Comparison of ENCODE assay signal across 11 mouse cellular contexts in the genomic region with DNA sequence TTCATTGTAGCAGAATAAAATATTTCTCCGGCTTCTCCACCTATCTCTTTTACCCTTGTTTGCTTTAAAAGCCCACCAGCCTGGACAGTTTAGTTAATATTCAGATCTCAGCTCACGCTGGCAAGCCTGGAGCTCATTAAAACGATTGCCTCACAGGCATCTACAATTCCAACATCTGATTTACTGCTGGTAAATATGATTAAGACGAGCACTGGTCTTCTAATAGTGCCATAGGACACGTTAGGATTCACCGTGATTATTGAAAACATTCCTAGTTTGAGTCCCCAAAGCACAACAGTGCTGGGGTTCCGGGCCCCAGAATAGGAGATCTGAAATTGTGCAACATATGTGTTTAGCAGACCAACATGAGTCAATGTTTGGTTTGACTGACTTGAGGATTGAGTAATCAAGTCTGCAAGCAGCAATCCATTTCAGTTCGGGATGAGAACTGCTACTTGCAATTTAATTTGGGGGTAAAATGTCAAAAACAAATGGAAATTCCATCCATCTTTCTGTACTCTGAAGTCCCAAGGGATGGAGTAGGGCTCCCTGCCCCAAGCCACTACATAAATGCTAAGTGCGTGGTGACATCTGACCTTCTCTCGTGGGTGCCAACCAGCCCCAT.
A peak's percentile ranks its signal among the peaks of the same experiment; 100 is the strongest.
DNase-seq lines count a peak whose midpoint lies in the region; ATAC-seq and TF ChIP-seq lines count a peak whose summit lies in the region.
"Had no signal": no experiment of that assay in that cellular context is flagged by ENCODE, and none has a peak within 500 bp of the region (broad histone marks: within the 10 kb centered on the region; RNA-seq: fewer than 3 reads in every experiment).

No protein-coding gene starts in this region.

- H3K79me2 ChIP-seq in C2C12 (ENCODE audit: control insufficient read depth, insufficient read depth): no peaks in the 10 kb centered on the region

- H3K9ac ChIP-seq in hindbrain, embryonic 11.5 days (ENCODE audit: low read depth, low read length): no peak overlapping the region
- H3K9ac ChIP-seq in forebrain, embryonic 14.5 days (ENCODE audit: low read length): no peak overlapping the region
- H3K9ac ChIP-seq in midbrain, embryonic 12.5 days (replicated peaks): no peak overlapping the region
- H3K9ac ChIP-seq: kidney, embryonic 15.5 days; lung, embryonic 14.5 days had no signal

- no peaks in the 10 kb centered on the region for H3K79me3 ChIP-seq in C2C12 (ENCODE audit: low read depth)

- peak overlapping the region; percentile 33; the same call in 1 of the 2 replicates for H3K27ac ChIP-seq in hindbrain, embryonic 11.5 days (ENCODE audit: low read depth, low read length)
- H3K27ac ChIP-seq in hindbrain, embryonic 10.5 days: no peak overlapping the region
- H3K27ac ChIP-seq in forebrain, embryonic 14.5 days (ENCODE audit: low read depth, low read length): no peak overlapping the region
- peak overlapping the region; percentile 60 for H3K27ac ChIP-seq in midbrain, embryonic 12.5 days (replicated peaks)
- H3K27ac ChIP-seq: kidney, embryonic 15.5 days had no signal

- WGBS in hindbrain, embryonic 11.5 days: 65% methylated on average over 10 of the region's 10 CpGs
- WGBS in hindbrain, embryonic 10.5 days: 75% methylated on average over 10 of the region's 10 CpGs
- 63% methylated on average over 10 of the region's 10 CpGs for WGBS in forebrain, embryonic 14.5 days
- 54% methylated on average over 10 of the region's 10 CpGs for WGBS in midbrain, embryonic 12.5 days

- H3K4me3 ChIP-seq in hindbrain, embryonic 11.5 days (ENCODE audit: low read depth, low read length): no peak overlapping the region
- no peak overlapping the region for H3K4me3 ChIP-seq in hindbrain, embryonic 10.5 days
- H3K4me3 ChIP-seq in C2C12 (ENCODE audit: insufficient read depth, poor library complexity, severe bottlenecking): no peak overlapping the region
- no peak overlapping the region for H3K4me3 ChIP-seq in forebrain, embryonic 14.5 days (ENCODE audit: low read depth, low read length)
- no peak overlapping the region for H3K4me3 ChIP-seq in midbrain, embryonic 12.5 days
- H3K4me3 ChIP-seq: kidney, embryonic 15.5 days had no signal

- H3K27me3 ChIP-seq in hindbrain, embryonic 11.5 days (ENCODE audit: control insufficient read depth, insufficient read depth, low read length): no peaks in the 10 kb centered on the region
- no peaks in the 10 kb centered on the region for H3K27me3 ChIP-seq in hindbrain, embryonic 10.5 days (ENCODE audit: insufficient read depth, poor library complexity, severe bottlenecking)
- H3K27me3 ChIP-seq in C2C12 (ENCODE audit: control insufficient read depth, insufficient read depth, insufficient read length): no peaks in the 10 kb centered on the region
- H3K27me3 ChIP-seq in forebrain, embryonic 14.5 days (replicated peaks; ENCODE audit: control insufficient read depth, insufficient read depth, low read length): no peaks in the 10 kb centered on the region
- H3K27me3 ChIP-seq in midbrain, embryonic 12.5 days: no peaks in the 10 kb centered on the region
- H3K27me3 ChIP-seq: CH12.LX; kidney, embryonic 15.5 days had no signal

- no peaks in the 10 kb centered on the region for H3K4me1 ChIP-seq in hindbrain, embryonic 11.5 days (replicated peaks; ENCODE audit: control insufficient read depth, insufficient read depth, low read length)
- H3K4me1 ChIP-seq in hindbrain, embryonic 10.5 days (replicated peaks): no peaks in the 10 kb centered on the region
- H3K4me1 ChIP-seq in forebrain, embryonic 14.5 days (ENCODE audit: control insufficient read depth, insufficient read depth, low read length): peaks cover 3% of the 10 kb centered on the region; the same call in 1 of the 2 replicates
- peaks cover 13% of the 10 kb centered on the region; the same call in 1 of the 2 replicates for H3K4me1 ChIP-seq in midbrain, embryonic 12.5 days
- H3K4me1 ChIP-seq: kidney, embryonic 15.5 days had no signal

- ATAC-seq in hindbrain, embryonic 11.5 days (ENCODE audit: low FRiP score): 0 out of 2 replicates have a peak, but pooled peaks have one; percentile 38
- no peak for ATAC-seq in forebrain, embryonic 14.5 days
- ATAC-seq in midbrain, embryonic 12.5 days (ENCODE audit: low FRiP score, low read depth): 0 out of 2 replicates have a peak, but pooled peaks have one; percentile 27

- no peak overlapping the region for H3K4me2 ChIP-seq in hindbrain, embryonic 11.5 days (replicated peaks; ENCODE audit: low read depth, low read length)
- H3K4me2 ChIP-seq in forebrain, embryonic 14.5 days (ENCODE audit: low read length): no peak overlapping the region
- no peak overlapping the region for H3K4me2 ChIP-seq in midbrain, embryonic 12.5 days (replicated peaks)
- H3K4me2 ChIP-seq: kidney, embryonic 15.5 days; lung, embryonic 14.5 days had no signal

- H3K36me3 ChIP-seq in hindbrain, embryonic 11.5 days (ENCODE audit: control insufficient read depth, insufficient read depth, low read length): no peaks in the 10 kb centered on the region; the same call in 1 of the 2 replicates
- peaks cover 65% of the 10 kb centered on the region for H3K36me3 ChIP-seq in hindbrain, embryonic 10.5 days
- no peaks in the 10 kb centered on the region for H3K36me3 ChIP-seq in C2C12 (ENCODE audit: control insufficient read depth, insufficient read depth)
- H3K36me3 ChIP-seq in forebrain, embryonic 14.5 days (ENCODE audit: control insufficient read depth, insufficient read depth, low read length): 0 out of 2 replicates have a peak, but pooled peaks cover 4% of the 10 kb centered on the region
- peaks cover 7% of the 10 kb centered on the region; the same call in 1 of the 2 replicates for H3K36me3 ChIP-seq in midbrain, embryonic 12.5 days
- H3K36me3 ChIP-seq: kidney, embryonic 15.5 days had no signal

- no peak for TF ChIP-seq CTCF in C2C12 (IDR thresholded peaks at IDR 0.05; ENCODE audit: control insufficient read depth, insufficient read depth, insufficient read length)

- DNase-seq in hindbrain, embryonic 11.5 days (ENCODE audit: low spot score): no peak
- no peak for DNase-seq in hindbrain, embryonic 10.5 days (ENCODE audit: low spot score)
- peak; percentile 40 for DNase-seq in forebrain, embryonic 14.5 days (ENCODE audit: low spot score)
- no peak for DNase-seq in spleen, adult 12 weeks (ENCODE audit: low spot score)
- no peak for DNase-seq in right cerebral cortex, postnatal 36 days (ENCODE audit: low spot score in 2 of 2)
- DNase-seq in right cerebral cortex, postnatal 14 days: no peak
- DNase-seq: lung, embryonic 14.5 days had no signal

- no peak overlapping the region for H3ac ChIP-seq in C2C12 (ENCODE audit: control insufficient read depth, insufficient read length, low read depth)

- no peaks in the 10 kb centered on the region for H3K9me3 ChIP-seq in hindbrain, embryonic 11.5 days (ENCODE audit: control insufficient read depth, low read length)
- H3K9me3 ChIP-seq in hindbrain, embryonic 10.5 days: no peaks in the 10 kb centered on the region
- H3K9me3 ChIP-seq in forebrain, embryonic 14.5 days (replicated peaks; ENCODE audit: control insufficient read depth, low read length): no peaks in the 10 kb centered on the region
- H3K9me3 ChIP-seq in midbrain, embryonic 12.5 days: no peaks in the 10 kb centered on the region
- H3K9me3 ChIP-seq: kidney, embryonic 15.5 days had no signal

TF ChIP-seq in C2C12, 6 proteins besides CTCF, POLR2A, EP300 and RAD21:
- TF ChIP-seq FOSL1 (IDR thresholded peaks at IDR 0.05; ENCODE audit: insufficient read depth, low read length, poor library complexity, severe bottlenecking) (no peak), USF1 (IDR thresholded peaks at IDR 0.05; ENCODE audit: low read depth) (no peak), MAX (IDR thresholded peaks at IDR 0.05) (no peak), CEBPB (IDR thresholded peaks at IDR 0.05; ENCODE audit: low read depth) (peak; percentile 99)

Comparison
In these comparisons a context has a peak if more than half of its experiments do, and no peak if none do; other contexts are left out.
1. H3K27ac ChIP-seq: peak in hindbrain, embryonic 11.5 days (single experiment) and midbrain, embryonic 12.5 days (single experiment); none in hindbrain, embryonic 10.5 days (single experiment) and forebrain, embryonic 14.5 days (single experiment).